12 mouse cellular contexts compared by ENCODE assay signal in genomic region chr15:99396875-99397274, GRCm38 (mm10). TPM values are rescaled to one million over a fixed set of nuclear protein-coding genes. Genes with fewer than 3 reads are reported as not detected.
DNase-seq lines count a peak whose midpoint lies in the region; ATAC-seq and TF ChIP-seq lines count a peak whose summit lies in the region.
"Had no signal": no experiment of that assay in that cellular context is flagged by ENCODE, and none has a peak within 500 bp of the region (broad histone marks: within the 10 kb centered on the region; RNA-seq: fewer than 3 reads in every experiment).

No protein-coding gene starts in this region.

- H3K4me3 ChIP-seq in erythroblast, embryonic 14.5 days (replicated peaks) = peak overlapping the region; percentile 24
- no peak overlapping the region for H3K4me3 ChIP-seq in kidney, postnatal 0 days (replicated peaks; ENCODE audit: low read depth, low read length)
- H3K4me3 ChIP-seq in liver, embryonic 16.5 days (ENCODE audit: low read depth, low read length) = peak overlapping the region; percentile 13; the same call in 1 of the 2 replicates

- H3K36me3 ChIP-seq in erythroblast, embryonic 14.5 days (ENCODE audit: control insufficient read depth) = peaks cover 45% of the 10 kb centered on the region
- H3K36me3 ChIP-seq in kidney, postnatal 0 days (ENCODE audit: insufficient read depth, low read length) = no peaks in the 10 kb centered on the region
- H3K36me3 ChIP-seq in liver, embryonic 16.5 days (ENCODE audit: control insufficient read depth, insufficient read depth) = peaks cover 2% of the 10 kb centered on the region

- H3K9ac ChIP-seq in kidney, postnatal 0 days (ENCODE audit: low read depth, low read length) = no peak overlapping the region
- no peak overlapping the region for H3K9ac ChIP-seq in liver, embryonic 16.5 days (ENCODE audit: low read depth, low read length)

- peaks cover 62% of the 10 kb centered on the region for H3K4me1 ChIP-seq in erythroblast, embryonic 14.5 days (ENCODE audit: control insufficient read depth)
- peaks cover 46% of the 10 kb centered on the region for H3K4me1 ChIP-seq in kidney, postnatal 0 days (replicated peaks; ENCODE audit: insufficient read depth, low read length)
- H3K4me1 ChIP-seq in liver, embryonic 16.5 days (ENCODE audit: control insufficient read depth, low read depth, low read length) = peaks cover 59% of the 10 kb centered on the region

- ATAC-seq in erythroblast, adult 5-6 weeks (replicated peaks; ENCODE audit: low FRiP score, poor library complexity, severe bottlenecking) = no peak
- no peak for ATAC-seq in kidney, postnatal 0 days (replicated peaks; ENCODE audit: low FRiP score, low read depth)
- no peak for ATAC-seq in liver, embryonic 16.5 days (ENCODE audit: low read depth)
- ATAC-seq: midbrain, embryonic 16.5 days had no signal

- H3K27me3 ChIP-seq in erythroblast, embryonic 14.5 days (ENCODE audit: control insufficient read depth) = no peaks in the 10 kb centered on the region
- H3K27me3 ChIP-seq in kidney, postnatal 0 days (ENCODE audit: insufficient read depth, low read length) = no peaks in the 10 kb centered on the region
- no peaks in the 10 kb centered on the region for H3K27me3 ChIP-seq in liver, embryonic 16.5 days (ENCODE audit: control insufficient read depth, insufficient read depth, low read depth, low read length)

- peak overlapping the region; percentile 78 for H3K4me2 ChIP-seq in kidney, postnatal 0 days (ENCODE audit: low read length)
- H3K4me2 ChIP-seq in liver, embryonic 16.5 days (ENCODE audit: low read depth, low read length) = peak overlapping the region; percentile 74

- H3K27ac ChIP-seq in kidney, postnatal 0 days = no peak overlapping the region
- no peak overlapping the region for H3K27ac ChIP-seq in liver, embryonic 16.5 days (ENCODE audit: low read length)

- TF ChIP-seq CTCF in kidney, postnatal 0 days (IDR thresholded peaks at IDR 0.05; ENCODE audit: low read depth) = no peak

- no peaks in the 10 kb centered on the region for H3K9me3 ChIP-seq in erythroblast, embryonic 14.5 days (ENCODE audit: control insufficient read depth, low read length)
- H3K9me3 ChIP-seq in kidney, postnatal 0 days (replicated peaks; ENCODE audit: low read length) = no peaks in the 10 kb centered on the region
- no peaks in the 10 kb centered on the region for H3K9me3 ChIP-seq in liver, embryonic 16.5 days (replicated peaks; ENCODE audit: control insufficient read depth, low read length)

- DNase-seq in kidney, postnatal 0 days (ENCODE audit: low spot score) = no peak
- no peak for DNase-seq in kidney, postnatal 14 days
- peak; percentile 71 to 79 for DNase-seq in adrenal gland, postnatal 36 days
- no peak for DNase-seq in right cerebral cortex, postnatal 36 days (ENCODE audit: low spot score in 2 of 2)
- DNase-seq in retina, postnatal 1 day = no peak
- DNase-seq: cerebellum, postnatal 25 days; lung, adult 2 months; thymus, adult 18-20 months had no signal

- 30% methylated on average over 4 of the region's 4 CpGs for WGBS in kidney, postnatal 0 days
- 43% methylated on average over 4 of the region's 4 CpGs for WGBS in liver, embryonic 16.5 days (ENCODE audit: insufficient replicate concordance)

RNA-seq across cellular contexts. Expression of gene Tmbim6, which starts 4.2 kb away (rescaled TPM):
- 19.1 and 27.7 TPM in 2 replicates for polyA plus RNA-seq in erythroblast, embryonic 14.5 days (2012)
- total RNA-seq in erythroblast, adult 5-6 weeks (2015; ENCODE audit: low replicate concordance) = 275 and 339 TPM in 2 replicates
- 204 and 239 TPM in 2 replicates for total RNA-seq in erythroblast, adult 5-6 weeks (2017; ENCODE audit: low replicate concordance)
- 774 and 842 TPM in 2 replicates for polyA plus RNA-seq in kidney, postnatal 0 days (2015; fragmentation: Nextera tagmentation; extraction: Ambion mirVana)
- total RNA-seq in adrenal gland, postnatal 36 days (2021) = 100 to 1,000 TPM; 506 to 839 TPM
- polyA plus RNA-seq in liver, embryonic 16.5 days (2015; fragmentation: Nextera tagmentation; extraction: Ambion mirVana) = 309 and 359 TPM in 2 replicates

RNA-seq across cellular contexts. Expression of gene Fmnl3, which starts 26.6 kb away (rescaled TPM):
- 0.01 and 0.02 TPM in 2 replicates for polyA plus RNA-seq in erythroblast, embryonic 14.5 days (2012)
- 1.2 and 3.6 TPM in 2 replicates for total RNA-seq in erythroblast, adult 5-6 weeks (2015; ENCODE audit: low replicate concordance)
- 3.7 and 4.5 TPM in 2 replicates for total RNA-seq in erythroblast, adult 5-6 weeks (2017; ENCODE audit: low replicate concordance)
- polyA plus RNA-seq in kidney, postnatal 0 days (2015; fragmentation: Nextera tagmentation; extraction: Ambion mirVana) = 31.6 and 33.4 TPM in 2 replicates
- 10 to 100 TPM; 17.3 to 22.1 TPM for total RNA-seq in adrenal gland, postnatal 36 days (2021)
- 2.9 and 3.0 TPM in 2 replicates for polyA plus RNA-seq in liver, embryonic 16.5 days (2015; fragmentation: Nextera tagmentation; extraction: Ambion mirVana)

Comparison
In these comparisons a context has a peak if more than half of its experiments do, and no peak if none do; other contexts are left out.
1. DNase-seq: peak in adrenal gland, postnatal 36 days (2 of 2); none in kidney, postnatal 0 days (single experiment), kidney, postnatal 14 days (single experiment), right cerebral cortex, postnatal 36 days (0 of 2) and retina, postnatal 1 day (single experiment).
2. RNA of gene Tmbim6, which starts 4.2 kb away (polyA plus RNA-seq): 774 to 842 TPM in kidney, postnatal 0 days and 309 to 359 TPM in liver, embryonic 16.5 days; 19.1 to 27.7 TPM in erythroblast, embryonic 14.5 days; every median in the first group is over 10 times any median in the second.